Mouse (Mus musculus): ENCODE measurements at regions not wholly inside any gene's neighbourhood (a gene's known extent, or its start where the extent isn't known, plus 50 kb on each side); places are given as distances from the start of the nearest gene placed in this dataset.

- 43% methylated on average over 11 of the region's 11 CpGs for whole genome bisulfite sequencing
- H3K9ac ChIP-seq: no peak overlapping the region
- H3K9me3 ChIP-seq: no peaks in the 10 kb centered on the region
- peaks cover 4% of the 10 kb centered on the region for H3K4me1 ChIP-seq (replicated peaks)
- peak; percentile 66 for ATAC-seq
- no peak overlapping the region for H3K4me2 ChIP-seq (replicated peaks)
- no peaks in the 10 kb centered on the region for H3K36me3 ChIP-seq
- no peaks in the 10 kb centered on the region for H3K27me3 ChIP-seq (replicated peaks)
- no peak overlapping the region for H3K27ac ChIP-seq
- no peak overlapping the region for H3K4me3 ChIP-seq (replicated peaks)
These were observed 886.6 kb upstream of the Car8 start for GRCm38 (mm10) chr4:9125236-9125963.

- Histone ChIP-seq H3K36me3 (no peaks in the 10 kb centered on the region), H3K27me3 (replicated peaks) (no peaks in the 10 kb centered on the region), H3K4me3 (replicated peaks) (no peak overlapping the region), H3K4me1 (replicated peaks) (peaks cover 4% of the 10 kb centered on the region), H3K4me2 (replicated peaks) (no peak overlapping the region), H3K9me3 (no peaks in the 10 kb centered on the region), H3K27ac (peak overlapping the region; percentile 45), H3K9ac (no peak overlapping the region)
- 78% methylated on average over 4 of the region's 4 CpGs for WGBS
- ATAC-seq: peak; percentile 90
These were observed 885.9 kb upstream of the Car8 start for GRCm38 (mm10) chr4:9124586-9125232.

- WGBS: 43% methylated on average over 5 of the region's 5 CpGs
- ATAC-seq: peak; percentile 59
- H3K9ac ChIP-seq: no peak overlapping the region
These were observed 885.3 kb upstream of the Car8 start for GRCm38 (mm10) chr4:9124109-9124508.

GRCm38 (mm10) chr4:9123396-9124031 is 884.7 kb upstream of the Car8 start:
- Histone ChIP-seq H3K9me3 (no peaks in the 10 kb centered on the region), H3K9ac (no peak overlapping the region), H3K4me3 (replicated peaks) (no peak overlapping the region), H3K27ac (no peak overlapping the region), H3K4me1 (replicated peaks) (peaks cover 4% of the 10 kb centered on the region), H3K36me3 (no peaks in the 10 kb centered on the region), H3K27me3 (replicated peaks) (no peaks in the 10 kb centered on the region), H3K4me2 (replicated peaks) (no peak overlapping the region)
- 58% methylated on average over 9 of the region's 9 CpGs for WGBS
- ATAC-seq: 0 out of 2 replicates have a peak, but pooled peaks have one; percentile 4

More at GRCm38 (mm10) chr4:9124109-9124508, 885.3 kb upstream of the Car8 start:
- peaks cover 4% of the 10 kb centered on the region for H3K4me1 ChIP-seq (replicated peaks)
- no peak overlapping the region for H3K4me2 ChIP-seq (replicated peaks)
- no peak overlapping the region for H3K4me3 ChIP-seq (replicated peaks)
- H3K36me3 ChIP-seq: no peaks in the 10 kb centered on the region
- H3K9me3 ChIP-seq: no peaks in the 10 kb centered on the region
- peak overlapping the region; percentile 45 for H3K27ac ChIP-seq
- H3K27me3 ChIP-seq (replicated peaks): no peaks in the 10 kb centered on the region

- no peak overlapping the region for H3K27ac ChIP-seq
- H3K9me3 ChIP-seq: no peaks in the 10 kb centered on the region
- peaks cover 4% of the 10 kb centered on the region for H3K4me1 ChIP-seq (replicated peaks)
- no peaks in the 10 kb centered on the region for H3K36me3 ChIP-seq
- no peak overlapping the region for H3K4me3 ChIP-seq (replicated peaks)
- no peak overlapping the region for H3K9ac ChIP-seq
- no peaks in the 10 kb centered on the region for H3K27me3 ChIP-seq (replicated peaks)
- ATAC-seq: no peak
- H3K4me2 ChIP-seq (replicated peaks): no peak overlapping the region
- 64% methylated on average over 10 of the region's 10 CpGs for WGBS
These were observed 883.9 kb upstream of the Car8 start for GRCm38 (mm10) chr4:9122639-9123286.

GRCm38 (mm10) chr4:9116955-9117647 is 878.3 kb upstream of the Car8 start:
- no peak for ATAC-seq
- H3K27ac ChIP-seq: no peak overlapping the region
- H3K4me3 ChIP-seq (replicated peaks): no peak overlapping the region
- no peak overlapping the region for H3K9ac ChIP-seq
- no peaks in the 10 kb centered on the region for H3K36me3 ChIP-seq
- 0 out of 2 replicates have a peak, but pooled peaks cover 3% of the 10 kb centered on the region for H3K4me1 ChIP-seq (replicated peaks)
- 53% methylated on average over 4 of the region's 4 CpGs for WGBS
- H3K27me3 ChIP-seq (replicated peaks): no peaks in the 10 kb centered on the region
- H3K9me3 ChIP-seq: no peaks in the 10 kb centered on the region
- no peak overlapping the region for H3K4me2 ChIP-seq (replicated peaks)

- H3K4me1 ChIP-seq (replicated peaks): 0 out of 2 replicates have a peak, but pooled peaks cover 3% of the 10 kb centered on the region
- H3K27ac ChIP-seq: no peak overlapping the region
- ATAC-seq: peak; percentile 86
- 25% methylated on average over 7 of the region's 7 CpGs for WGBS
- no peaks in the 10 kb centered on the region for H3K27me3 ChIP-seq (replicated peaks)
- no peak overlapping the region for H3K9ac ChIP-seq
- H3K9me3 ChIP-seq: no peaks in the 10 kb centered on the region
- H3K4me3 ChIP-seq (replicated peaks): no peak overlapping the region
- H3K36me3 ChIP-seq: no peaks in the 10 kb centered on the region
- no peak overlapping the region for H3K4me2 ChIP-seq (replicated peaks)
These were observed 877.0 kb upstream of the Car8 start for GRCm38 (mm10) chr4:9115874-9116273.

- Histone ChIP-seq H3K36me3 (no peaks in the 10 kb centered on the region), H3K27me3 (replicated peaks) (no peaks in the 10 kb centered on the region), H3K4me1 (replicated peaks) (0 out of 2 replicates have a peak, but pooled peaks cover 3% of the 10 kb centered on the region), H3K9me3 (no peaks in the 10 kb centered on the region), H3K27ac (no peak overlapping the region), H3K4me2 (replicated peaks) (no peak overlapping the region), H3K9ac (no peak overlapping the region), H3K4me3 (replicated peaks) (no peak overlapping the region)
- 87% methylated on average over 5 of the region's 5 CpGs for WGBS
- ATAC-seq: no peak
These were observed 875.1 kb upstream of the Car8 start for GRCm38 (mm10) chr4:9113982-9114381.

- H3K36me3 ChIP-seq: no peaks in the 10 kb centered on the region
- H3K4me3 ChIP-seq (replicated peaks): no peak overlapping the region
- H3K4me2 ChIP-seq (replicated peaks): no peak overlapping the region
- H3K4me1 ChIP-seq (replicated peaks): no peaks in the 10 kb centered on the region
- WGBS: 62% methylated on average over 7 of the region's 7 CpGs
- no peaks in the 10 kb centered on the region for H3K27me3 ChIP-seq (replicated peaks)
- no peaks in the 10 kb centered on the region for H3K9me3 ChIP-seq
- ATAC-seq: no peak
- H3K9ac ChIP-seq: no peak overlapping the region
- no peak overlapping the region for H3K27ac ChIP-seq
These were observed 871.5 kb upstream of the Car8 start for GRCm38 (mm10) chr4:9110355-9110754.

- Histone ChIP-seq H3K4me1 (replicated peaks) (no peaks in the 10 kb centered on the region), H3K27ac (no peak overlapping the region), H3K9me3 (no peaks in the 10 kb centered on the region), H3K4me3 (replicated peaks) (no peak overlapping the region), H3K9ac (no peak overlapping the region), H3K36me3 (no peaks in the 10 kb centered on the region), H3K4me2 (replicated peaks) (no peak overlapping the region), H3K27me3 (replicated peaks) (no peaks in the 10 kb centered on the region)
- ATAC-seq: peak; percentile 47
- 75% methylated on average over 14 of the region's 14 CpGs for WGBS
These were observed 868.5 kb upstream of the Car8 start for GRCm38 (mm10) chr4:9107295-9107694.

GRCm38 (mm10) chr4:9106778-9107177 is 867.9 kb upstream of the Car8 start:
- Histone ChIP-seq H3K36me3 (no peaks in the 10 kb centered on the region), H3K4me1 (replicated peaks) (no peaks in the 10 kb centered on the region), H3K4me2 (replicated peaks) (no peak overlapping the region), H3K27ac (no peak overlapping the region), H3K4me3 (replicated peaks) (no peak overlapping the region), H3K27me3 (replicated peaks) (no peaks in the 10 kb centered on the region), H3K9ac (no peak overlapping the region), H3K9me3 (no peaks in the 10 kb centered on the region)
- no peak for ATAC-seq
- 87% methylated on average over 9 of the region's 9 CpGs for WGBS

- Histone ChIP-seq H3K4me2 (replicated peaks) (no peak overlapping the region), H3K27me3 (replicated peaks) (no peaks in the 10 kb centered on the region), H3K9ac (no peak overlapping the region), H3K4me1 (replicated peaks) (no peaks in the 10 kb centered on the region), H3K36me3 (no peaks in the 10 kb centered on the region), H3K27ac (no peak overlapping the region), H3K4me3 (replicated peaks) (no peak overlapping the region), H3K9me3 (no peaks in the 10 kb centered on the region)
- no peak for ATAC-seq
- WGBS: 77% methylated on average over 6 of the region's 6 CpGs
These were observed 865.8 kb upstream of the Car8 start for GRCm38 (mm10) chr4:9104657-9105056.
